Mouse (Mus musculus): ENCODE results near the gene Rft1.

- no peak for TF ChIP-seq POLR2A (IDR thresholded peaks at IDR 0.05; ENCODE audit: borderline replicate concordance, low read depth, low read length)
- TF ChIP-seq CTCF (IDR thresholded peaks at IDR 0.05; ENCODE audit: low read depth, low read length), result 0 out of 2 replicates have a peak, but pooled peaks have one; percentile 8
Measured at GRCm38 (mm10) chr14:30716051-30716952, 62.1 kb downstream of the Rft1 start.
